Mouse (Mus musculus) right cerebral cortex, postnatal 14 days (tissue): ENCODE results near the gene Etl4.
"Not testable (repeated sequence)": the region's sequence is repeated elsewhere in the genome, so short reads cannot be mapped to it uniquely, and the experiment has no call there.

Experiments used
- DNase-seq: peaks from one replicate; pipeline ENCODE4 v3.0.0; 2022

The Etl4 gene

DNA sequence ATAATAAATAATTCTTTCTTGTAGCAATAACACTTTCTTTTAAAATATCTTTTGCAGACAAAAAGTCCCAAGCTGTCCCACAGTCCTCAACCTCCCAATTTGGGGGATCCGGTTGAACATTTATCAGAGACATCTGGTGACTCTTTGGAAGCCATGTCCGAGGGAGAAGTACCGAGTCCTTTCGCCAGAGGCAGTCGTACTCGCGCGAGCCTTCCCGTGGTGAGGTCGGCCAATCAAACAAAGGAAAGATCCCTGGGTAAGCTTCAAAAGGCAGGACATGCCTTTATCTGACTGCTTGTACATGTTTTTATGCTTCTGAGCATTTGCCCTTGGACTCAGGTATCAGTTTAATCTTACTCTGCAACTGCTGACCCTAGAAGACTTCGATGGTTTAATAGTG lies 752.3 kb downstream of the Etl4 start:
- no peak for DNase-seq

DNA sequence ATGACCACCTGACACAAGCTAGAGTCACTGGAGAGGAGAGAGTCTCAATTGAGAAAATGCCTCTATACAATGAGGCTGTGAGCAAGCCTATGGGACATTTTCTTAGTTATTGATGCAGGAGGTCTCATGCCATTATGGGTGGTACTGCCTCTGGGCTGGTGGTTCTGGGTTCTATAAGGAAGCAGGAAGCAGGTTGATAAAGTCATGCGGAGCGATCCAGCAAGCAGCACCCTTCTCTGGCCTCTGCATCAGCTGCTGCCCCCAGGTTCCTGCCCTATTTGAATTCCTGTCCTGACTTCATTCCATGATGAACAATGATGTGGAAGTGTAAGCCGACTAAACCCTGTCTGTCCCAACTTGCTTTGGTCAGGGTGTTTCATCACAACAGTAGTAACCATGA lies 753.1 kb downstream of the Etl4 start:
- no peak for DNase-seq

DNA sequence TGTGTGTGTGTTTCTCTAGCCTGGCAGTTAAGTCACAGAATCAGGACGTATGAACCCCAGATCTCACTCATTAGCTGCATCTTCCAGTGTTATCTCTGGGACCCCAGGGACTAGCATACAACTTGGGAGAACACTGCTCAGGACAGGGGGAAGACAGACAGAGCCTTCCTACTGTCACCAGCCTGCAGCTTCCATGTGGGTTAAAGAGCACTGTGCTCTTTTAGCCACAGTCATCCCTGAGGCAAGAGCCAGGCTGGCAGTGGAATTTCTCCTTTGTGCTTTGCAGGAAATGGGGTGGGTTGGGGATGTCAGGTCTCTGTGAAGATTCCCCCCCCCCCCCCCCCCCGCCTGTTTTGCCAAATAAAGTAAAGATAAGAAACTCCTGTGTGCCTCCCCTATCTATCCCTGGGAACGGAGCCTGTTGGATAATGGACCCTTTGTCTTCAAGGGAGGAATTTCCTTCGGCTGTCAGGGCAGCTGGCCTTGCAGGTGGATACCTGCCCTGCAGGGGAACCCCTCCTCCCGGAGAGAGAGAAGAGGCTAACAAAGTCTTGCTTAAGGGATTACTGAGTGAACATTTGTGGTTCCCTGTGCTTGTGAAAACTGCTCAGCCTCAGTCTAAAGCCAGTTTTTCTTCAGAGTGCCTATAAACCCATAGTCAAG lies 755.9 kb downstream of the Etl4 start:
- DNase-seq, result no peak

DNA sequence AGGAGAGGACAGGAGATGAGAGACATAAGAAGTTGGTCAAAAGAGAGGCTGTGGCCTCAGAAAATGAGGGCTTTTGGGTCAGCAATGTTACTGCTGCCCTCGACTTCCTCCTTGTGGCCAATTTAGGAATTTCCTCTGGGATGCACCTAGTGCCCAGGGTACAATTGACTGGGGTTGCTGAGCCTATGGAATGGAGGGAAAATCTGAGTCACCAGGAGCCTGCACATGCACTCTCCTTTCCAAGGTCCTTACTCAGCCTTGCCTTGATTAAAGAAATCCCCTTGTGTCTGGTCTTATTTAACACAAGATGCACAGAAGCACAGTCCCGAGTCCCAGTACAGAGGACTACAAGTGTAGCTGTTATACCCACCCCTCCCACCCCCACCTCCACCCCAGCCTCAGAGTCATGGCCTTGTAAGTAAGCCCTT lies 756.5 kb downstream of the Etl4 start:
- DNase-seq, result peak; percentile 34

DNA sequence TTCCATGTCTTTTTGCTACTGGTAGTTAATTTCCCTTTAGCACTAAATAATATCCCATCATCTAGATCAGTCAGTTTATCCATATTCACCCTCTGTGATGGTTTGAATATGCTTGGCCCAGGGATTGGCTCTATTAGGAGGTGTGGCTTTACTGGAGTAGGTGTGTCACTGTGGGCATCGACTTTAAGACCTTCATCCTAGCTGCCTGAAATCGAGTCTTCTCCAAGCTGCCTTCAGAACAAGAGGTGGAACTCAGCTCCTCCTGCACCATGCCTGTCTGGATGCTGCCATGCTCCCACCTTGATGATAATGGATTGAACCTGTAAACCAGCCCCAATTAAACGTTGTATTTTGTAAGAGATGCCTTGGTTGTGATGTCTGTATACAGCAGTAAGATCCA lies 758.3 kb downstream of the Etl4 start:
- no peak for DNase-seq

DNA sequence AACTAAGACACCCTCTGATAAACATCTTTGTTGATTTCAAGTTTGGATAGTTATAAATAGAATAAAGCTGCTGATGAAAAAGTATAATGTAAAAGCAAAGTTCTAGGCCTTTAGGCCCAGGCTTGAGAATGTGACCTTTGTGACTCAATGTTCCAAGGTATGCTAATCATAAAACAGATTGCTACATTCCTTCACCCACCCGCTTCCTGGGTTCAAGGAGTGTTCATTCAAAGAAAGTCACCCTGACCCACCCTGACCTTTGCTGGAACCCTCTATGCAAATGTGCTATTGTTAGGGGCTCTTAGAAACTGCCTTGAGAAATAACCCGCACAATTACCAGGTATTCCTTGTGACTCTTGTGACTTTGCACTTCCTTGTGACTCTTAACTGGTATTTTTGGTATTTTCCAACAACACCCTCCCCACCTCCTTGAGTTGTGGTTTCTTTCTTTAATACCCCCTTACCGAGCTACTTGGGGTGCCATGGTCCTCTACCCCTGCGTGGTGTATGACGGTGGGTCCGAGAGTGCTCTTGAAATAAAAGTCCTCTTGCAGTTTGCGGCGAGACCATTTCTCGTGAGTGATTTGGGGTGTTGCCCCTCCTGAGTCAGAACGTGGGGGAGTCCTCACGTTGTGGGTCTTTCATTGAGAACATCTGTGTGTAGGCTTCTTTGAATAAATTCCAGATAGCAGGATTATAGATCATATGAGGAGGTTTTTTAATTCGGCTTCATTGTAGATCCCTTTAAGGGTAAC lies 758.9 kb downstream of the Etl4 start:
- not testable (repeated sequence) for DNase-seq

DNA sequence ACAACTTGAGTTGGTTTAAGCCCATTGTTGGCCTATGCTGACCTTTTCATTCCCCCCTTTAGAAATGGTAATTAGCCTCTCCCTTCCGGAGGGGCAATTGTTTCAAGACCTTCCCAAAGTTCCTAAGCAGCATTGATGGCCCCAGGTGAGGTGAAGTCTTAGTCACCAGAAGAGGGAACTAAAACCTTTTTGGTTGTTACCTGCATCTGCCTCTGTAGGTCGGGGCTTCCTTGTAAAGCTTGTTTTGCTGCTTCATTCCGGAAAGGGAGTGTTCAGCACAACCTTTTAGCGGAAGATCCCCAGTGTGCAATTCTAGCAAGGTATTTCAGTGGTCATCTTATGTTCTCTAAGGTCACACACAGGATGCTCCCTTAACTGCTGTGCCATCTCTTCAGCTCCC lies 759.8 kb downstream of the Etl4 start:
- no peak for DNase-seq

DNA sequence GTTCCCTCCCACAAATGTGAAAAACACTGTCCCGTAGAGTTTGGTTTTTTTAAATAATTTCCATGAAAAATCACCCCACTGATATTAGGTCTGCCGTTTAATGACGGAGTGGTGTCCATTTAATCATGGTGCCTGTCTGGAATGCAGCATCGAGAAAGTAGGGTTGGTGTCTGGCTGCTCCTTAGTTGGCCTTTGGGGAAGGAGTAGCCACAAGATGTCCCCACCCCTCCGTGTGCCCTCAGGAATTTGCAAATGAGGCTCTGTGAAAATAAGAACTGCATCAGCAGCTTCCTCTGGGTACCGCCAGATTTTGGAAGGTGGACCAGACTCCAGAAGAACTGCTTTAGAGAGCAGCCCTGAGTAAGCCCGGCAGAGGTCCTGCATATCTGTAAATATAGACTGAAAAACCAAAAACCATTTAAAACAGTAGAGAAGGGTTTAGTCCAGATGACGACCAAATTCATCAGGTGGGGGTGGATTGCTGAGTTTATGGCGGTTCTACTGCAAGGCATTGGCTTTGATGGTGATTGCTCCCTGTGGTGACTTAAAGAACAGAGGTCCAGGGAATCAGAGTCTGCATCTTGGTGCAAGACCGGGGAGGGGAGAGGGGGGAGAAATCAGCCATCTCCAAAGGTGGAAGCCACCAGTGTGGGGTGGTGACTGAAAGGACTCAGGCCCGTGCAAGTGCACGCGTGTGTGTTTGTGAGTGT lies 762.1 kb downstream of the Etl4 start:
- DNase-seq, result no peak

DNA sequence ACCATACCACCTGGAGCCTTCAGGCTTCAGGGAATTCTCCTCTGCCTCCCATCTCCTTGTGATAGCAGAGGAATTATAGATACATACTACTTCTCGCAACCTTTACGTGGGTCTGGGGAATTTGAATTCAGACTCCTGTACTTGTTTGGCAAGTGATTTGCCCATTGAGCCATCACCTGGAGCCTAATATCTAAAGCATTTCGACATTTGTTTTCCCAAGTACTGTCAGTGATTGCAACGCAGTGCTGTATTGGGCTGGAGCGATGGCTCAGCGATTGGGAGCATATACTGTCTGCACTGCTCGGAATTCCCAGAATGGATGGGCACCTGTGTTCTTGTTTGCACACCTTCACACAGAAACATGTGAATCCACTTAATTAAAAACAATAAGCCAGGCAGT lies 762.7 kb downstream of the Etl4 start:
- DNase-seq, result no peak

DNA sequence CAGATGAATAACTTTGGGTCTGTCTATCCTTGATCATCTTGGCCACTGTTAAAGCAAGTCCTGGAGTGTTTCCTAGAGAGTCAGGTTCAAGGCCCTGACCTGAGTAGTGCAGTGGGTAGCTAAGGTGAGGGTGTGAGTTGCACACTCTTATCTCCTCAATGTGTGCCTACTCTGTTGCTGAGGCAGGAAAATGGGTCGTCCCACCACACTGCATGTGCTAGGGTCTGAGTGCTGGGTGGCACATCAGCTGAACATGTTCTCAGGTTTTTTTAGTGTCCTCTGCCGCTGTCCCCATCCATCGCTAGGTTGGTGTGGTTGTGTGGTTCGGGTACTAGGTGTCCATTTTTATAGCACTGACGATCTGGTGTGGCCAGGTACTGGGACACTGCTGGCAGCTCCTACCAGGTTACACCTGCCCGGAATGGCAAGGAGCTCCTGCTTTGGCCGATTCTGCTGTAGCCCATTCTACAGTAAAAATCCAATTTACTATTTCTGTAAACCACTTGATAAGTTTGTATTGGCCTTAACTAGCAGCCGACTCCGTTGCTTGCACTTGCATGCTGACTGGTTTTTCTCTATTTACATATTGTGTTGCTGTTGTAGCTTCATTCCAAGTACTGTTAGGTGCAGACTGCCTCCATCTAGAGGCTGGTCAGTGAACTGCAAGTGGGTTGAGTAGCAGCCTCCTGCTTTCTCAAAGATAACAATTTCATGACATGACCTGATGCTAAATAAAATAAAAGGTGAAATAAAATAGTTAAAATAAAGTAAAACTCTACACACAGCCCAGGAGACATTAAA lies 763.4 kb downstream of the Etl4 start:
- peak; percentile 70 for DNase-seq

DNA sequence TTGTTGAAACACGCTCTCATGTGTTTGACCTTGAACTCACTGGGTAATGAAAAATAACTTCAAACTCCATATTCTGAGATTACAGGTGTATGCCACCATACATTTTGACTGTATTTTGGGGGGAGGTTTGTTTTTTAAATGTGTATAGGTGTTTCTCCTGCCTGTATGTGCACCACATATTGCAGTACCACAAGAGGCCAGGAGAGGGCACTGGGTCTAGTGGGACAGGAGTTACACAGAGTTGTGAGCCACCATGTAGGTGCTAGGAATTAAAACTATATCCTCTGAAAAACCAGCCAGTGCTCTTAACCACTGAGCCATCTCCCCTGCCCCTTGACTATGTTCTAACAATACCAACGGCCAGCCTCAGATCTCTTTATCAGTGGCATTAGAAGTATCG lies 766.8 kb downstream of the Etl4 start:
- DNase-seq, result peak; percentile 17

DNA sequence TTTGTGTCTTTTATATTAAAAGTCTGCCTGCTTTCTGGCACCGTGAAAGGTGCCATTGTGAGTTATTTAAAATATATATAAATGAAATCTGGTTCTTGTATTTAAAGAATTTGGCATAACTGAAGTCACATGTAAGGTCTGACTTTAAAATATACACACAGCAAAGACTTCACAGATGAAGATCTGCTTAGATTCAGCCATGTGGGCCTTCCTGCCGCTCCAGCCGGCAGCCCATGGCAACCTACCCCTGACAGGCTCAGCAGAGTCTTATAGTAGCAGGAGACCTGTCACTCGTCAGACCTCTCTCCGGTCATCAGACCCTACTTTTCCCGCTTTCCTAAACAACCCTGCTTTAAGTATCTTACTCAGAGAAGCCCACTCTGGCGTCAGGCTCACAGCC lies 769.2 kb downstream of the Etl4 start:
- DNase-seq, result no peak

DNA sequence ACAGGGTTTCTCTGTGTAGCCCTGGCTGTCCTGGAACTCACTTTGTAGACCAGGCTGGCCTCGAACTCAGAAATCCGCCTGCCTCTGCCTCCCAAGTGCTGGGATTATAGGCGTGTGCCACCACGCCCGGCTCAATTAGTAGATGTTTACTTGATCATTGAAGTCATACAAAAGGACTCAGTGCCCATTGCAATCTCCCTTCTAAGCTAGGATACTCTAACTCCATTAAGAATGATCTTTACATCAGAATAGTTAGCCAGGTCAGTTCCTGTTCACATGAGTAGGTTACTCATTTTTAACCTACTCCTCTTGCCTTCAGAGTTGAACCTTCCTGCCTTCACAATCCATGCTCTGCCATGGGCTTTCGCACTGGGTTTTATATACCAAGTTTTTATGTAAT lies 772.6 kb downstream of the Etl4 start:
- DNase-seq, result not testable (repeated sequence)

DNA sequence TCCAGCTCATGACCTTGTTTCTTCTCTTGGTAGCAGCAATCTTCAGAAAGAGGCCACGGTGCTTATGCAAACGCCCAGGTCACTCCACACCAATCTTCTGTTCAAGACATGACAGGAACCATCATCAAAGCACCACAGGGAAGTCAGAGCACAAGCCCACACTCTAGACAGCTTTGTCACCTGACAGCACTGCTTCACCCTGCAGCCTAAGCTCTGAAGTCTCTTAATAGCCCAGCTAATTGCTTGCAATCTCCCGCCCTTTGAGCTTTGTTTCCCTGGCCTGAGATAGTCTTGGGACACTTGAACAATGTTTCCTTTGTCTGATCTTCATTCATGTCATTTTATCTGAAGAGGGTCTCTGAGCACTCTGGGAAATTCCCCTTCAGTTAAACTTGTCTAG lies 779.8 kb downstream of the Etl4 start:
- no peak for DNase-seq

DNA sequence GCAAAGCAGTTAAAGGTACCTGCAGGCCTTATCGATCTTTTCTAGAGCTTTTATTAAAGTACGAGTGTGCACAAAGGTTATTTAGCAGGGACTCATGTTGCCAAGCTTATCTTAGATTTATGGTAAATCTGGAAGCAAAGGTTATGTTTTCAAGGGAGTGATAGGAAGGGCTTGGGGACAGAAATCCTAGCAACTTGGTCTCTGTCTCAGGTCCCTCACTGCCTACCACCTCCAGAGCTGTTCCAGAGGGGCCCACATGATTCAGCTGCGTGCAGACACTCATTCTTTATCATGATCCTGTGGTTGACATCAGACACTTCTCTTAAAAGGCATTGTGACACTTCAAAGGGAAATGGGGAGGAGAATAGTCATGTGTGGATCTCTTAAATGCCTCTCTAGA lies 783.3 kb downstream of the Etl4 start:
- DNase-seq, result no peak

DNA sequence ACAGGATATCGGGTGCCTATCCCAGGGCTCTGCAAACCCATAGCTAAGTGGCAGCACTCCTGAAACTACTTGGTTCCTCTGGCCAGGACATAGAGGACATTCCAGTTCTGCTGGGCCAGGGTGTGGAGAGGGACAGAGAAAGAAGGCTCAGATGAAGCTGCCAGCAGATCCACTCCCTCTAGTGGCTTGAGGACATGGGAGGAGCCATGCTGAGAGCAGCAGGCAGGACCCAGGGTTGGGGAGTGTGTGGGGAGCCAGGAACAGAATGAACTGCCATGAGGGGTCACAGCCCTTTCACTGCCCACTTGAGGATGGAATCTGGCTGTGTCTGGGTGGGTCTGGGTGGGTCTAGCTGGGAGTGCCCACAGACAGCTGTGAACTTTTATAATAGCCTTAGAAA lies 784.2 kb downstream of the Etl4 start:
- DNase-seq, result no peak

DNA sequence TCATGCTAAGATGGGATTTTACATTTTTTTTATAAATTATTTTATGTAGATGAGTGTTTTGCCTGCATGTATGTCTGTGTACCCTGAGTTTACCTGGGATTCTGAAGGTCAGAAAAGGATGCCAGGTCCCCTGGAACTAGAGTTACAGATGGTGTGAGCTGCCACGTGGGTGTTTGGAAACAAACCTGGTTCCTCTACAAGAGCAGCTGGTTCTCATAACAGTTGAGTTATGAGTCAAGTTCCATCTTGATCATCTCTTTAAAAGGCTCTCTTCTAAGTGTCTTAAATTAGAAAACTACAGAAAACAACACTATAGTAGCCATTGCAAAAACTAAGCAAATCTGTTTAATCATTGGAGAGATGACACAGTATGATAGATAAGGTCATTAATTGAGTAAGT lies 788.1 kb downstream of the Etl4 start:
- no peak for DNase-seq

DNA sequence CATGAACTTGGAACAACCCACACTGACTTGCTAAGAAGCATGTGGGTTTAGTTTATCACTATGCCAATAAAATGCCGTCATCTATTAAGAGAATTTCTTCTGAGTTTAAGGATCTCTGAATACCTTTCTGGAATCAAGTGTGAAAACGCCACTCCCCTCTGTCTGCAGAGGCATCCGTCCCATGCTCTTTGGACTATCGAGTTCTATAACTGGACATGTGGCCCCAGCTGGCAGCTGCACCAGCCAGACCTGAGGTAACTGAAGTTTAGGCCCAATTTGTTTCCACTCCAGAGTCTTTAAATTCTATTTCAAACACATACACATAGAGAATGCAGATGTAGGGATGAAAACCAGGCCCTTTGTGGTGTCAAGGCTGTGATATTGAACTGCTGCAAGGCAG lies 795.5 kb downstream of the Etl4 start:
- no peak for DNase-seq

DNA sequence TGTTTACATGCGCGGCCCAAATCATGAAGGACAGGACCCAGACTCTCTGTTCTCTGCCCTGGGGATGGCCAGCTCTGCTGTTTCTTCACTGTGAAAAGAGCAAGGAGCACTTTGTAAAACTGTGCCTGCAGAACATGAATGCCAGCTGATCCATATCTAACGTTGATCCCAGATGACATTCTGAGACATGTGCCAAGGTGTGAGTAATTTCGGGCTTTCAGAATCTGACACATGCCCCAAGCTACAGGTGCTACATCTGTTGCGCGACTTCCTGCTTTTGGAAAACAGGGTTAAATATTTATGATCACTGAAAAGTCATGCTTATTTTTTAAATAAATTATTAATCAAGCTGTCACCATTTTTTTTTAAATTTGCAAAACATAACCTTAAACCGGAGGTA lies 801.0 kb downstream of the Etl4 start:
- no peak for DNase-seq

DNA sequence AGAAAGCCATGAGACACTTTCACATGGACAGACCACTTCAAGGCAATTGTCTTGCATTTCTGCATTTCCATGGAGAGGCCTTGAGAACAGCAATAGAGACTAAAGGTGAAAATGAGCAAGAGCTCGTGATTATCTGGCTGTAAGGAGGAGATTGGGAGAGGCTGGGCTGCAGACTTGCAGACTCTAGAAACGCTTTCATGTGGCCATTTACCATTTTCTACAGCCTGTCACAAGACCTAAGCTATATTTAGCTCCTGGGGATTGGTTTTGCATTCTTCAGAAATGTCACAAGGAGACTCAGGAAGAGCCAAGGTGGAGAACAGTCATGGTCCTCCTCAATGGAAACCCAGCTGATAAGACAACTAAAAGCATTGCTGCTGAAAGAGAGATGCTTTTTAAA lies 801.4 kb downstream of the Etl4 start:
- DNase-seq, result no peak

DNA sequence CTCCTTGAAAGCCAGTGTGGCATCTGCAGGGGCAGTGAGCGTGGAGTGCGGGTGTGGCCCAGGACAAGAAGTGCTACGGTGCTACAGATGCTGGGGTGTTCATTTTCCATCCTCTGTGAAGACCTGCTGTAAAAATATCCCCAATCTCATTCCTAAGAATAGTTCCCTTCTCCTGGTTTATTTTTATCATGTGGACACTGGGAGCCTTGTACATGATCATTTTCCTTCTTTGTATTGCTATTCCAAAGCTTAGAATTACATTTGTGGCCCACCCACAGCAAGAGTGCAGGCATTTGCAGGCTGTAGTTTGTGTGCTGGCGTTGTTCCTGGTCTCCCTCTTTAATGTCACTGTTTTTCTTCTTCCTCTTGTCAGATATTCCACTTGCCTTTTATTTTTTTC lies 809.5 kb downstream of the Etl4 start:
- DNase-seq, result no peak

DNA sequence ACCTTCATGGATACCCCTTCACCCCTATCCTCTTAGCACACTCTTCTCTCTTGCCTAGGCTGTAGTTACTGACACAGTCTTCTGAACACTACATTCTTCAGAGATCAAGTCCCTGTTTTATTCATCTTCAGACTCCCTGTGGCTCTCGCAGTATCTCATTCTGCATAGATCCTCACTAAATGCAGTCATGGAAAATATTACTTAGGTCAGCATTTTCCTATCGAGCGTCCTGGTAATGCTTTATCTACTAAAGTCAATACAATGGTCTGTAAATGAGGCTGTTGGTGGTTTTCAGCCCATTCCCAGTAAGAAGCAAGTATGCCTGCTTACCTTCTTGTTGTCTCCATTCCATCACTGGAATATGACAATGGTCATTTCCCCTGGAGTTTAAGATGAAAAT lies 811.5 kb downstream of the Etl4 start:
- no peak for DNase-seq
